Mouse (Mus musculus) small intestine, adult 2 months (tissue): Measurements from ENCODE around the gene Atp2b2.

Experiments used
- CTCF ChIP-seq: fragments of 200-500 bp; IDR thresholded peaks from 2 replicates; pipeline ENCODE4 v1.5.1; 2012; ENCODE audit warnings: low read depth, mild to moderate bottlenecking, control low read depth, inconsistent platforms, low read length, moderate library complexity, mixed read lengths; ENCODE audit not compliant: insufficient replicate concordance, insufficient read length; ENCODE audit errors: extremely low read depth
- POLR2A ChIP-seq: fragments of 200-500 bp; IDR thresholded peaks from 2 replicates; pipeline ENCODE4 v1.6.1; 2012; ENCODE audit warnings: low read depth, mild to moderate bottlenecking, control low read depth, inconsistent platforms, low read length, moderate library complexity

DNA sequence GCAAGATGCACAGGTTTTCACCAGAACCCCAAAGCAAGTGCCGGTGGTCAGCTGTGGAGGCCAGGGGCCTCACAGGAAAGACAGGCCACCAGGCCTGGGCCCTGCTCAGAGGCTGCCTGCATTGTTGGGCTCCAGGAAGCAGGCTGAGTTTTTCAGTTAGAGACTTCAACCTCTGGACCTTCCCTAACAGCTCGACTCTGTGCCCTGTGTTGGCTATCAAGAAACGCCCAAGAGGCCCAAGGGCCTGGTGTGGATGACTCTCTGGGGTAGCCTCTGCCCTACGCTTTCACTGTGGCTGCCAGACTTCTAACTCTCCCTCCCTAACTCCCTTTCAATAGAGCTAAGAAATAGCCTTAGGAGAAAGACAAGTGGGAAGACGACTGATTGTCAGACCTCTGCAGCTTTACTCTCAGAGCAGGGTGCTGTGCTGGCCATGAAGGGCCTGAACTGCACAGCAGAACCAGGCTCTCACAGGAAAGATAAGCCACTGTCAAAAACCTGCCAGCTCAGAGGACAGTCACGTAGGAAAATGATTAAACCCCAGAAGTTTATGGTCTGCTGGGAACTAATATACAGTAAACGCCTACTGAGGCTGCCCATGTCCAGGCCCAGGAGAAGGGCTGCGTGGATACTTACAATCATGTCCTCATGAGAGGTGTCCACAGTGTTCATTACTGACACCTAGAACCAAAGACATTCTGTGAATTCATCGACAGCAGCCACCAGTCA lies 304.9 kb downstream of the Atp2b2 start:
- TF ChIP-seq CTCF, result no peak
- TF ChIP-seq POLR2A, result peak; percentile 45; the same call in 1 of the 2 replicates
